Mouse (Mus musculus): Measurements from ENCODE around the gene Slc25a21. TPM values are rescaled to one million over a fixed set of nuclear protein-coding genes. Genes with fewer than 3 reads are reported as not detected.

Slc25a21 gene
- polyA plus RNA-seq, 1 experiment from 2014 or later, result not detected

DNA sequence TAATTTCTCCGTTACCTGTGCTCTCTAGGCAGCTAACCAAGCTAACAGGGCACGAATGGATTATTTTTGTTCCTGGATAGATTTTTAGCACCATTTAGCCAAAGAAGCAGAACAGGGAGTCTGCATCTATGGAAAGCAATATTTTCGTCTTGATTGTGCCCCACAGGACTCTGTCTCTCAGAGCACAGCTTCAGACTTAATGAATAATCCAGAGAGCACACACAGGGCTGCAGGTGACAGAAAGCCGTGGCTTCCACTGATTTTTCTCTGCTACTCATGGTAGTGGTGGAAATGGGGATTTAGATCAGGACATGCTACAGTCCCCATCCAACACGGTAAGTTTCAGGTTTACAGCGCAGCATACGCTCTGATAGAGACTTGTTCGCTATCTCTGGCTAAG, 299.3 kb downstream of the Slc25a21 start:
- DNase-seq (no peak), ATAC-seq (ENCODE audit: low FRiP score, low TSS enrichment) (no peak)
- Histone ChIP-seq H3K4me2 (ENCODE audit: low read length) (no peak overlapping the region), H3K9ac (replicated peaks; ENCODE audit: low read length) (no peak overlapping the region), H3K27me3 (ENCODE audit: control insufficient read depth, insufficient read depth, low read length) (no peaks in the 10 kb centered on the region), H3K4me1 (ENCODE audit: control insufficient read depth, insufficient read depth, low read length) (no peaks in the 10 kb centered on the region), H3K4me3 (replicated peaks; ENCODE audit: low read depth, low read length) (no peak overlapping the region), H3K36me3 (ENCODE audit: control insufficient read depth, insufficient read depth, low read length) (no peaks in the 10 kb centered on the region), H3K9me3 (ENCODE audit: control insufficient read depth, low read length) (no peaks in the 10 kb centered on the region), H3K27ac (replicated peaks; ENCODE audit: low read depth, low read length) (no peak overlapping the region)
- 80% methylated on average over 8 of the region's 8 CpGs for WGBS

DNA sequence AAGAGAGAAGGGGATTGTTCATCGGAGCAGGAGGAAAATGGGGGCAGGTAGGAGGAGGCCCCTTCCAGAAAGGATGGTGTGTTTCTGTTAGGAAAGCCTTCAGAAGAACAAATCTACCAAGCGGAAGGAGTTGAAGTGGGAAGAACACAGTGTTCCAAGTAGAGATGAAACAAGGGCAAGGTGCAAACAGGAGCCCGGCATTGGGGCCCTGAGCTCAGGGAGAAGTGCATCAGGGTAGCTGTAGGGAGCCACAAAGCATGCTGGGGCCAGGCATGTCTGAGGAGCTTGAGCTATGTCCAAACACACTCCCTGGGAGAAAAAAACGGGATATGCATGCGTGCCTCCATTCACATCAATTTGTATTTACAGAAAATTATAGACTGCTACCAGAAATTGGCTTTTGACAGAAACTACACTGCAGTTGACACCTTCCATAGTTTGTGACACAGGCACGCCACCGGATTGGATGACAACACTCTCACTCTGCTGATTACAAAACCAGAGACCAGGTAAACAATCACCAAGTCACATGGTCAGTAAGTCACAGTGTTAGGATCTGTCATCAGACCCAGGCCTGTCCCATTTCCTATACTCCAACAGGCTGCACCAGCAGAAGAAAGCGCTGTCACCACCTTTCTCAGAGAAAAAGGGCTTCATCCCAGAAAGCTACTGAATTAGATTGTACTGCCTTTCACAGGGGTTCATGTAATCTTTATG, 299.9 kb downstream of the Slc25a21 start:
- H3K4me1 ChIP-seq (ENCODE audit: control insufficient read depth, insufficient read depth, low read length), result no peaks in the 10 kb centered on the region
- H3K27ac ChIP-seq (replicated peaks; ENCODE audit: low read depth, low read length), result no peak overlapping the region
- no peaks in the 10 kb centered on the region for H3K27me3 ChIP-seq (ENCODE audit: control insufficient read depth, insufficient read depth, low read length)
- H3K36me3 ChIP-seq (ENCODE audit: control insufficient read depth, insufficient read depth, low read length), result no peaks in the 10 kb centered on the region
- no peak overlapping the region for H3K4me3 ChIP-seq (replicated peaks; ENCODE audit: low read depth, low read length)
- 88% methylated on average over 8 of the region's 8 CpGs for WGBS
- no peaks in the 10 kb centered on the region for H3K9me3 ChIP-seq (ENCODE audit: control insufficient read depth, low read length)
- no peak overlapping the region for H3K9ac ChIP-seq (replicated peaks; ENCODE audit: low read length)
- ATAC-seq (ENCODE audit: low FRiP score, low TSS enrichment) (no peak), DNase-seq (no peak)
- no peak overlapping the region for H3K4me2 ChIP-seq (ENCODE audit: low read length)

DNA sequence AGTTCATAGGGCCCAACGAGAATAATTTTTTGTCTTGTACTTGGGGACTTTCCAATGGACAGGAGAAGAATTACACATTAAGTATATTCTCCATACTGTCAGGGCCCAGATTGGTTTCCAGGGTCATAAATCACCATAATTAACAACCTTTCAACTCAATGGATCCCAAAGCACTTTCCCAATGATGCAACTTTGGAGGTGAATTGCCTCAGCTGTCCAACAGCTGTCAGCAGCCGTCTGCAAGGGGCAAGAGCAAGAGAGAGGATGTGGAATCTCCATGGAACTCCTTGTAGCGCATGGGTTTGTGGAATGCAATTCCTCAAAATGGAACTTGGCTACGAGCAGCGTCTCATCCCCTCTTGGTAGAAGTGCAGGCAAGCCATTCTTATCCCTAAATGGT, 302.3 kb downstream of the Slc25a21 start:
- Histone ChIP-seq H3K27me3 (ENCODE audit: control insufficient read depth, insufficient read depth, low read length) (no peaks in the 10 kb centered on the region), H3K4me3 (replicated peaks; ENCODE audit: low read depth, low read length) (no peak overlapping the region), H3K27ac (replicated peaks; ENCODE audit: low read depth, low read length) (no peak overlapping the region), H3K4me2 (ENCODE audit: low read length) (no peak overlapping the region), H3K9me3 (ENCODE audit: control insufficient read depth, low read length) (no peaks in the 10 kb centered on the region), H3K36me3 (ENCODE audit: control insufficient read depth, insufficient read depth, low read length) (no peaks in the 10 kb centered on the region), H3K9ac (replicated peaks; ENCODE audit: low read length) (no peak overlapping the region), H3K4me1 (ENCODE audit: control insufficient read depth, insufficient read depth, low read length) (no peaks in the 10 kb centered on the region)
- 88% methylated on average over 5 of the region's 5 CpGs for WGBS
- ATAC-seq (ENCODE audit: low FRiP score, low TSS enrichment) (no peak), DNase-seq (no peak)

DNA sequence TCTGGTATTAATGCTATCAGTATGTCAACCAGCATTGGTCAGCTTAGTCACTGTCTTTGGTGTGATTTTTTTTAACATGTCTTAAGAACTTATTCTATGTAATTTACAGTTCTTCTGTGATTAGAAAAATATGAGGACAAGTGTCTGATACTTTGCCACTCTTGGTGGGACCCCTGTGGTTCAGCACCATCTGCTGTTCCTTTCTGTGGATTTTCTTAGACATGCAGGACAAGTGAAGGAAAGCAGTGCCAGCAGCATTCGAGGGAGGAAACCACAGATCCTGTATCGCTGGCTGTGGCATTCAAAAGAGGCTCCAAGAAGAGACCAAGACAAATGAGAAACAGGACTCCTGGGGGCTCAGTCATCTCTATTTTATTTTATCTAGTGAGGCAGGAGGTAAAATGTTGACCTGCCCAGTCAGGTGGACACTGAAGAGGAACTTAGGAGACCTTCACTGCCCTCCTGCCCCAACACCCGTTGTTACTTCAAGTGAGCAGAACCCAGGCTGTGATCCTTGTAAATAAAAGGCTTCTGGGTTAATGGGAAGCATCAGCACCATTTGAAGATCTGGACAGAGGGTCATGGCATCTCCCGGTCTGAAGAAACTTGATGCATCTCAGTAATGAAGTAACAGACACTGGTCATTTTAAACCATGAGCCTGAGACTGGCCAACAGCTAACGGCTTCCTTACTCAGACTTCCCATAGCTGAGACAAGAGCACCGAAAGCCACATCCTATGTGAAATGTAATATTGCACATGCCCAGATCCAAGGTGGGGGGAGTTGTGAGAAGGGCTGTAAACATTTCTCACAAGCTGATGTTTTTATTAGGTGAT, 306.2 kb downstream of the Slc25a21 start:
- H3K36me3 ChIP-seq (ENCODE audit: control insufficient read depth, insufficient read depth, low read length), result no peaks in the 10 kb centered on the region
- 83% methylated on average over 6 of the region's 6 CpGs for WGBS
- no peak for ATAC-seq (ENCODE audit: low FRiP score, low TSS enrichment)
- H3K27ac ChIP-seq (replicated peaks; ENCODE audit: low read depth, low read length), result no peak overlapping the region
- no peak overlapping the region for H3K4me2 ChIP-seq (ENCODE audit: low read length)
- H3K9ac ChIP-seq (replicated peaks; ENCODE audit: low read length), result no peak overlapping the region
- DNase-seq, result no peak
- no peaks in the 10 kb centered on the region for H3K4me1 ChIP-seq (ENCODE audit: control insufficient read depth, insufficient read depth, low read length)
- no peak overlapping the region for H3K4me3 ChIP-seq (replicated peaks; ENCODE audit: low read depth, low read length)
- H3K9me3 ChIP-seq (ENCODE audit: control insufficient read depth, low read length), result no peaks in the 10 kb centered on the region
- no peaks in the 10 kb centered on the region for H3K27me3 ChIP-seq (ENCODE audit: control insufficient read depth, insufficient read depth, low read length)

DNA sequence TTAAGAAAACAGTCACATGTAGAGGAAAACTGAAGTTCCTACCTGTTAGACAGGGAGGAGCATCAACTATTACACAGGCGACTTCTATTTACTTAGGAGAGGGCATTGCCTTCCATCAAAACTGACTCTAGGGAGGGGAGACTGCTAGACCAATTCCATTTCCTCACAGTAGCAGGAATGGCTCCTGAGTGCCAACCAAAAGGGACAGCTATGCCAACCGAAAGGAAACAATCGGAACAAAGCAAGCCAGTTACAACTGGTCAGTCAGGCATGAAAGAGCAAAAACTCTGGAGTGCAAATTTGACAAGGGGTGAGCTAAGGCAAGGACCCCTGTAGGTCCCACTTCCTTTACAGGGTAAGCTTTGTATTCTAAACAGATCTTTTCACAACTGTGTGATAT, 319.5 kb downstream of the Slc25a21 start:
- no peak overlapping the region for H3K27ac ChIP-seq (replicated peaks; ENCODE audit: low read depth, low read length)
- no peaks in the 10 kb centered on the region for H3K27me3 ChIP-seq (ENCODE audit: control insufficient read depth, insufficient read depth, low read length)
- no peak for ATAC-seq (ENCODE audit: low FRiP score, low TSS enrichment)
- no peak overlapping the region for H3K4me2 ChIP-seq (ENCODE audit: low read length)
- no peak overlapping the region for H3K9ac ChIP-seq (replicated peaks; ENCODE audit: low read length)
- DNase-seq, result no peak
- H3K9me3 ChIP-seq (ENCODE audit: control insufficient read depth, low read length), result no peaks in the 10 kb centered on the region
- peaks cover 16% of the 10 kb centered on the region; the same call in 1 of the 2 replicates for H3K4me1 ChIP-seq (ENCODE audit: control insufficient read depth, insufficient read depth, low read length)
- 23% methylated on average over 3 of the region's 3 CpGs for WGBS
- H3K4me3 ChIP-seq (replicated peaks; ENCODE audit: low read depth, low read length), result no peak overlapping the region
- no peaks in the 10 kb centered on the region for H3K36me3 ChIP-seq (ENCODE audit: control insufficient read depth, insufficient read depth, low read length)

DNA sequence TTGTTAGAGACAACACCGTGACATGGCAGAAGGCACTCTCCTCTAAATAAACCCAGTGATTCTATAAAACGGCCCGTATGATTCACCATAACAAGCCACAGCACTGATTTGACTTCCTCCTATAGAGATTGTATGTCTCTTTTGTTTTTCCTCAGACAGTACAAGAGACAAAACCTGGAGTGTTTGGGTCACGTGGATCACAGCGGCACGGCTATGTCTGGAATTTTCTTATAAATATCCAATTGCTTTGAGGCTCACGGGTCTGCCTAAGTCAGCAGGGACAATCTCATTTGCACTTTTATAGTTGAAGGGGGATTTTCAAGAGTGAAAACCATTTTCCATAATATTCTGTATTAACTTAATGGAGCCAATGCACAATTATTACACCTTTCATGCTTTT, 320.7 kb downstream of the Slc25a21 start:
- Histone ChIP-seq H3K36me3 (ENCODE audit: control insufficient read depth, insufficient read depth, low read length) (no peaks in the 10 kb centered on the region), H3K9ac (replicated peaks; ENCODE audit: low read length) (no peak overlapping the region), H3K4me1 (ENCODE audit: control insufficient read depth, insufficient read depth, low read length) (peaks cover 16% of the 10 kb centered on the region; the same call in 1 of the 2 replicates), H3K27ac (replicated peaks; ENCODE audit: low read depth, low read length) (no peak overlapping the region), H3K4me2 (ENCODE audit: low read length) (peak overlapping the region; percentile 19; the same call in 1 of the 2 replicates), H3K9me3 (ENCODE audit: control insufficient read depth, low read length) (no peaks in the 10 kb centered on the region), H3K27me3 (ENCODE audit: control insufficient read depth, insufficient read depth, low read length) (no peaks in the 10 kb centered on the region), H3K4me3 (replicated peaks; ENCODE audit: low read depth, low read length) (no peak overlapping the region)
- WGBS, result 24% methylated on average over 7 of the region's 7 CpGs
- no peak; the same call in 1 of the 2 replicates for ATAC-seq (ENCODE audit: low FRiP score, low TSS enrichment)
- DNase-seq, result peak; percentile 42

DNA sequence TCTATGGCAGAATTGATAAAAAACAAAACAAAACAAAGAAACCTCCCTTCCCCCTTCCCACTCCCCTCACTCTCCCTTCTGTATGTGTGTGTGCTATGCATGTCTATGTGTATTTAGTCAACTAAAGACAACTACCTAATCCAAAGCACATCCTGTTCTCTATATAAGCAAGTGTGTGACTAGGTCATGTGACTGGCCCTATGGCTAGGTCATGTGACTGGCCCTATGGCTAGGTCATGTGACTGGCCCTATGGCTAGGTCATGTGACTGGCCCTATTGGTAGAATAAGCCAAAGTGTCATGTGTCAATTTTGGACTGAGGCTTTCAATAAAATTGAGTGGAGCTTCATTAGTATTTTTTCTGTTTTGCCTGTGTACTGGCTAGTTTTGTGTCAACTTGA, 324.1 kb downstream of the Slc25a21 start:
- peaks cover 6% of the 10 kb centered on the region; the same call in 1 of the 2 replicates for H3K4me1 ChIP-seq (ENCODE audit: control insufficient read depth, insufficient read depth, low read length)
- no peak for DNase-seq
- H3K27me3 ChIP-seq (ENCODE audit: control insufficient read depth, insufficient read depth, low read length), result no peaks in the 10 kb centered on the region
- H3K36me3 ChIP-seq (ENCODE audit: control insufficient read depth, insufficient read depth, low read length), result no peaks in the 10 kb centered on the region
- no peak overlapping the region for H3K4me3 ChIP-seq (replicated peaks; ENCODE audit: low read depth, low read length)
- H3K4me2 ChIP-seq (ENCODE audit: low read length), result no peak overlapping the region
- no peak overlapping the region for H3K9ac ChIP-seq (replicated peaks; ENCODE audit: low read length)
- no peaks in the 10 kb centered on the region for H3K9me3 ChIP-seq (ENCODE audit: control insufficient read depth, low read length)
- no peak overlapping the region for H3K27ac ChIP-seq (replicated peaks; ENCODE audit: low read depth, low read length)
- no peak for ATAC-seq (ENCODE audit: low FRiP score, low TSS enrichment)

DNA sequence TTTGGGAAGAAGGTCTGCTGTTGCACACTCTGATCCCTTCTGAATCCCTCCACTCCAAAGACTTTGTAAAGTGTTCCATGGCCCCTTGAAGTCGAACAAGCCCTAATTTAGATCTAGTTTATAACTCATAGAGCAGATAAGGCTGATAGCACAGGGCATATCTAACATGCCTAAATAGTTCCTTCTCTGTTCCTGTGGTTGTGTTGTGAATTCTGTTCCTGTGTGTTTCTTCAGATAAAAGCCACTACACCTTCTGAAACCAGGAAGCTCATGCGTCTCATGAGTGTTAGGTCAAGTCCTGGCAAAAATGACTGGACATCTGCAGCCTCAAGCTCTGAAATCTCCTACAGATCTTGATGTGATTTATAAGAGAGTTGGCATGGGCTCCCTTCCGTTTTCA, 326.7 kb downstream of the Slc25a21 start:
- Histone ChIP-seq H3K4me2 (ENCODE audit: low read length) (no peak overlapping the region), H3K27ac (replicated peaks; ENCODE audit: low read depth, low read length) (no peak overlapping the region), H3K9ac (replicated peaks; ENCODE audit: low read length) (no peak overlapping the region), H3K9me3 (ENCODE audit: control insufficient read depth, low read length) (no peaks in the 10 kb centered on the region), H3K36me3 (ENCODE audit: control insufficient read depth, insufficient read depth, low read length) (no peaks in the 10 kb centered on the region), H3K4me3 (replicated peaks; ENCODE audit: low read depth, low read length) (no peak overlapping the region), H3K4me1 (ENCODE audit: control insufficient read depth, insufficient read depth, low read length) (no peaks in the 10 kb centered on the region), H3K27me3 (ENCODE audit: control insufficient read depth, insufficient read depth, low read length) (no peaks in the 10 kb centered on the region)
- no peak for DNase-seq
- 94% methylated on average over 3 of the region's 3 CpGs for WGBS
- no peak for ATAC-seq (ENCODE audit: low FRiP score, low TSS enrichment)

Data from midbrain, embryonic 14.5 days (tissue).